Comparison of ENCODE assay signal across 16 mouse cellular contexts in genomic region chr4:44543880-44544279, GRCm38 (mm10).
"Had no signal": no experiment of that assay in that cellular context is flagged by ENCODE, and none has a peak within 500 bp of the region (broad histone marks: within the 10 kb centered on the region; RNA-seq: fewer than 3 reads in every experiment).

No protein-coding gene starts in this region.

- H3K4me1 ChIP-seq: kidney, embryonic 15.5 days; limb, embryonic 13.5 days; lung, embryonic 15.5 days; megakaryocyte, embryonic 14.5 days; midbrain, embryonic 15.5 days had no signal

- H3K9me3 ChIP-seq: kidney, embryonic 15.5 days; limb, embryonic 13.5 days; liver, embryonic 15.5 days; lung, embryonic 15.5 days; megakaryocyte, embryonic 14.5 days; midbrain, embryonic 15.5 days; neural tube, embryonic 13.5 days had no signal

- H3K27me3 ChIP-seq: midbrain, embryonic 15.5 days had no signal

- H3K4me3 ChIP-seq: kidney, embryonic 15.5 days; limb, embryonic 13.5 days; liver, embryonic 15.5 days; lung, embryonic 15.5 days; megakaryocyte, embryonic 14.5 days; midbrain, embryonic 15.5 days; neural tube, embryonic 13.5 days had no signal

- DNase-seq: kidney, adult 2 months; kidney, postnatal 14 days; layer of hippocampus, adult 9-11 months; left cerebral cortex, postnatal 4 days; lung, postnatal 14 days; right cerebral cortex, postnatal 14 days; thymus, postnatal 36 days had no signal

- H3K9ac ChIP-seq: kidney, embryonic 15.5 days; limb, embryonic 13.5 days; liver, embryonic 15.5 days; lung, embryonic 15.5 days; midbrain, embryonic 15.5 days; neural tube, embryonic 13.5 days had no signal

- H3K4me2 ChIP-seq: kidney, embryonic 15.5 days; limb, embryonic 13.5 days; liver, embryonic 15.5 days; lung, embryonic 15.5 days; midbrain, embryonic 11.5 days; midbrain, embryonic 15.5 days; neural tube, embryonic 13.5 days had no signal

- ATAC-seq: midbrain, embryonic 15.5 days had no signal

- H3K27ac ChIP-seq: kidney, embryonic 15.5 days; limb, embryonic 13.5 days; liver, embryonic 15.5 days; lung, embryonic 15.5 days; macrophage; midbrain, embryonic 15.5 days; neural tube, embryonic 13.5 days had no signal

- H3K36me3 ChIP-seq: kidney, embryonic 15.5 days; limb, embryonic 13.5 days; liver, embryonic 15.5 days; lung, embryonic 15.5 days; midbrain, embryonic 15.5 days; neural tube, embryonic 13.5 days had no signal
